Mouse (Mus musculus) MEL (cell line): ENCODE measurements around the gene Celsr1. TPM values are rescaled to one million over a fixed set of nuclear protein-coding genes. Genes with fewer than 3 reads are reported as not detected.

Source experiments
- DNase-seq: peaks from one replicate; pipeline ENCODE4 v3.0.0; 2011; ENCODE audit warnings: low read depth, low spot score
- H3K27ac ChIP-seq: 2 replicates; pipeline ENCODE4 v1.5.1; 2012; ENCODE audit warnings: low read depth, mild to moderate bottlenecking, control low read depth, low read length, moderate library complexity; ENCODE audit not compliant: control insufficient read depth
- H3K27me3 ChIP-seq, 2 experiments: fragments of 150-350 bp in 1 of 2; sonication (generic) in 1 of 2; 2 replicates each; pipeline ENCODE4 v1.6.1; 2012; ENCODE audit warnings: low read length in 2 of 2, mild to moderate bottlenecking in 2 of 2, improper control_type of control experiment in 1 of 2, moderate library complexity in 1 of 2; ENCODE audit not compliant: insufficient read depth in 2 of 2, control insufficient read depth in 1 of 2
- H3K36me3 ChIP-seq, 2 experiments: 2 replicates each; pipeline ENCODE4 v1.6.1; 2012 to 2014; ENCODE audit warnings: low read length in 2 of 2, improper control_type of control experiment in 1 of 2, inconsistent platforms in 1 of 2, mild to moderate bottlenecking in 1 of 2; ENCODE audit not compliant: insufficient read depth in 2 of 2, control insufficient read depth in 1 of 2
- H3K4me1 ChIP-seq, 2 experiments: fragments of 150-350 bp in 1 of 2; sonication (generic) in 1 of 2; 2 replicates each; pipeline ENCODE4 v1.6.1; 2012; ENCODE audit warnings: low read length in 2 of 2, improper control_type of control experiment in 1 of 2, mild to moderate bottlenecking in 1 of 2; ENCODE audit not compliant: insufficient read depth in 2 of 2, control insufficient read depth in 1 of 2
- H3K4me3 ChIP-seq, 2 experiments: fragments of 150-350 bp in 1 of 2; sonication (generic) in 1 of 2; 2 replicates each; pipeline ENCODE4 v1.5.1; 2012; ENCODE audit warnings: low read depth in 2 of 2, low read length in 2 of 2, mild to moderate bottlenecking in 2 of 2, moderate library complexity in 2 of 2, control low read depth in 1 of 2, improper control_type of control experiment in 1 of 2; ENCODE audit not compliant: control insufficient read depth in 1 of 2, insufficient read depth in 1 of 2
- H3K79me2 ChIP-seq: 2 replicates; pipeline ENCODE4 v1.6.1; 2012; ENCODE audit warnings: mild to moderate bottlenecking, low read length, moderate library complexity; ENCODE audit not compliant: control insufficient read depth, poor library complexity, insufficient read depth
- H3K9ac ChIP-seq: 2 replicates; pipeline ENCODE4 v1.6.1; 2012; ENCODE audit warnings: low read depth, mild to moderate bottlenecking, control low read depth, low read length, moderate library complexity; ENCODE audit not compliant: control insufficient read depth, poor library complexity, severe bottlenecking
- H3K9me3 ChIP-seq: fragments of 150-350 bp; sonication (generic); replicated peaks from 2 replicates; pipeline ENCODE4 v1.6.1; 2012; ENCODE audit warnings: mild to moderate bottlenecking, low read length, improper control_type of control experiment, moderate library complexity; ENCODE audit not compliant: insufficient read depth
- BHLHE40 ChIP-seq: IDR thresholded peaks from 2 replicates; pipeline ENCODE4 v1.6.1; 2012; ENCODE audit warnings: low read depth, mild to moderate bottlenecking, inconsistent platforms, low read length, improper control_type of control experiment, borderline replicate concordance
- E2F4 ChIP-seq: IDR thresholded peaks from 2 replicates; pipeline ENCODE4 v1.6.1; 2011; ENCODE audit warnings: low read depth, low read length, improper control_type of control experiment, borderline replicate concordance
- ELF1 ChIP-seq: IDR thresholded peaks from 2 replicates; pipeline ENCODE4 v1.6.1; 2014; ENCODE audit warnings: low read depth, mild to moderate bottlenecking, inconsistent platforms, low read length, improper control_type of control experiment, moderate library complexity
- ETS1 ChIP-seq: IDR thresholded peaks from 2 replicates; pipeline ENCODE4 v1.6.1; 2012; ENCODE audit warnings: low read depth, mild to moderate bottlenecking, inconsistent platforms, low read length, improper control_type of control experiment, moderate library complexity
- GABPA ChIP-seq: IDR thresholded peaks from 2 replicates; pipeline ENCODE4 v1.6.1; 2012; ENCODE audit warnings: low read depth, mild to moderate bottlenecking, inconsistent platforms, low read length, improper control_type of control experiment, moderate library complexity
- HCFC1 ChIP-seq: IDR thresholded peaks from 2 replicates; pipeline ENCODE4 v1.6.1; 2012; ENCODE audit warnings: low read depth, mild to moderate bottlenecking, inconsistent platforms, low read length, improper control_type of control experiment, moderate library complexity
- MXI1 ChIP-seq: IDR thresholded peaks from 2 replicates; pipeline ENCODE4 v1.6.1; 2011; ENCODE audit warnings: mild to moderate bottlenecking, low read depth, low read length, improper control_type of control experiment
- MYB ChIP-seq: IDR thresholded peaks from 2 replicates; pipeline ENCODE4 v1.6.1; 2011; ENCODE audit warnings: mild to moderate bottlenecking, low read depth, low read length, improper control_type of control experiment
- NELFE ChIP-seq: IDR thresholded peaks from 2 replicates; pipeline ENCODE4 v1.6.1; 2011; ENCODE audit warnings: low read depth, low read length, improper control_type of control experiment
- NRF1 ChIP-seq: IDR thresholded peaks from 2 replicates; pipeline ENCODE4 v1.6.1; 2014; ENCODE audit warnings: low read depth, mild to moderate bottlenecking, inconsistent platforms, low read length, improper control_type of control experiment, moderate library complexity; ENCODE audit not compliant: poor library complexity, insufficient read depth, severe bottlenecking
- POLR2A ChIP-seq, 2 experiments: IDR thresholded peaks; 2 replicates each; pipeline ENCODE4 v1.6.1; 2011 to 2012; ENCODE audit warnings: low read length in 2 of 2, mild to moderate bottlenecking in 2 of 2, control low read depth in 1 of 2, improper control_type of control experiment in 1 of 2, low read depth in 1 of 2, moderate library complexity in 1 of 2; ENCODE audit not compliant: control insufficient read depth in 1 of 2, insufficient read depth in 1 of 2, poor library complexity in 1 of 2
- POLR2AphosphoS5 ChIP-seq: IDR thresholded peaks from 2 replicates; pipeline ENCODE4 v1.6.1; 2012; ENCODE audit warnings: low read depth, borderline replicate concordance, mild to moderate bottlenecking, inconsistent platforms, low read length, moderate library complexity, mixed read lengths
- RAD21 ChIP-seq: IDR thresholded peaks from 2 replicates; pipeline ENCODE4 v1.6.1; 2011; ENCODE audit warnings: mild to moderate bottlenecking, low read depth, low read length, improper control_type of control experiment
- SIN3A ChIP-seq: IDR thresholded peaks from 2 replicates; pipeline ENCODE4 v1.6.1; 2012; ENCODE audit warnings: low read length, improper control_type of control experiment, inconsistent platforms
- SMC3 ChIP-seq: IDR thresholded peaks from 2 replicates; pipeline ENCODE4 v1.6.1; 2011; ENCODE audit warnings: low read depth, low read length, improper control_type of control experiment
- TAL1 ChIP-seq: IDR thresholded peaks from 2 replicates; pipeline ENCODE4 v1.6.1; 2012; ENCODE audit warnings: mild to moderate bottlenecking, inconsistent platforms, low read length, moderate library complexity, mixed read lengths
- TCF12 ChIP-seq: IDR thresholded peaks from 2 replicates; pipeline ENCODE4 v1.6.1; 2014; ENCODE audit warnings: low read depth, mild to moderate bottlenecking, inconsistent platforms, low read length, improper control_type of control experiment, moderate library complexity
- UBTF ChIP-seq: IDR thresholded peaks from 2 replicates; pipeline ENCODE4 v1.6.1; 2012; ENCODE audit warnings: low read depth, mild to moderate bottlenecking, inconsistent platforms, low read length, improper control_type of control experiment, moderate library complexity, borderline replicate concordance; ENCODE audit not compliant: insufficient read depth
- USF1 ChIP-seq: IDR thresholded peaks from 2 replicates; pipeline ENCODE4 v1.6.1; 2014; ENCODE audit warnings: low read depth, mild to moderate bottlenecking, inconsistent platforms, low read length, improper control_type of control experiment, moderate library complexity
- USF2 ChIP-seq, 2 experiments: IDR thresholded peaks; 2 replicates each; pipeline ENCODE4 v1.6.1; 2011 to 2012; ENCODE audit warnings: improper control_type of control experiment in 2 of 2, low read length in 2 of 2, borderline replicate concordance in 1 of 2, inconsistent platforms in 1 of 2, low read depth in 1 of 2, mild to moderate bottlenecking in 1 of 2; ENCODE audit not compliant: insufficient read depth in 1 of 2
- ZC3H11A ChIP-seq: IDR thresholded peaks from 2 replicates; pipeline ENCODE4 v1.6.1; 2012; ENCODE audit warnings: low read depth, mild to moderate bottlenecking, inconsistent platforms, low read length, improper control_type of control experiment
- polyA plus RNA-seq, 2 experiments: library from polyadenylated mRNA; stranded (reverse) in 1 of 2; unstranded in 1 of 2; fragments of >175 nt in 1 of 2; fragments of >200 nt in 1 of 2; gene quantifications; 2 replicates each; pipeline versions ENCODE4 v1.2.1 to v1.2.4; 2012; ENCODE audit warnings: low replicate concordance in 2 of 2, low read depth in 1 of 2; ENCODE audit not compliant: insufficient read length in 2 of 2, insufficient read depth in 1 of 2, missing spikeins in 1 of 2
- total RNA-seq: library from RNA; depleted of rRNA; stranded (reverse); fragments of 300-350 nt; gene quantifications from 2 replicates; pipeline ENCODE4 v1.2.3, GENCODE M21; 2012

Gene Celsr1
- total and polyA plus RNA-seq, 3 experiments = 0.12 to 0.42 TPM; not detected in 1

- H3K79me2 ChIP-seq = no peaks in the 10 kb centered on the region
- H3K9ac ChIP-seq = no peak overlapping the region
- no peaks in the 10 kb centered on the region for H3K36me3 ChIP-seq
- no peak for DNase-seq
- H3K27me3 ChIP-seq = peaks cover 2% of the 10 kb centered on the region in 2 experiments; a peak in 2 of 4 replicates
- H3K4me3 ChIP-seq = no peak overlapping the region
- TF ChIP-seq BHLHE40 (no peak), TCF12 (no peak), SMC3 (no peak), HCFC1 (no peak), RAD21 (no peak), NRF1 (no peak), MYB (no peak), TAL1 (no peak), ETS1 (no peak), ELF1 (no peak), USF1 (no peak)
- H3K27ac ChIP-seq = no peak overlapping the region
- no peaks in the 10 kb centered on the region for H3K9me3 ChIP-seq
- peaks cover 0 to 2% of the 10 kb centered on the region in 2 experiments; a peak in 2 of 4 replicates for H3K4me1 ChIP-seq
Observed at GRCm38 (mm10) chr15:85990696-85991443, 42.7 kb downstream of the Celsr1 start.

GRCm38 (mm10) chr15:85987896-85988295 is 45.7 kb downstream of the Celsr1 start:
- H3K79me2 ChIP-seq = no peaks in the 10 kb centered on the region
- H3K9me3 ChIP-seq = no peaks in the 10 kb centered on the region
- TF ChIP-seq GABPA (no peak), POLR2AphosphoS5 (no peak), MXI1 (no peak), POLR2A (IDR thresholded peaks at IDR 0.05; ENCODE audit: control insufficient read depth in 1 of 2, insufficient read depth in 1 of 2, low read depth in 1 of 2, low read length in 2 of 2, poor library complexity in 1 of 2) (no peak), E2F4 (no peak), NELFE (no peak), USF2 (IDR thresholded peaks at IDR 0.05; ENCODE audit: borderline replicate concordance in 1 of 2, insufficient read depth in 1 of 2, low read depth in 1 of 2, low read length in 2 of 2) (no peak), ZC3H11A (no peak), SIN3A (no peak), UBTF (no peak), NRF1 (no peak)
- no peak overlapping the region for H3K4me3 ChIP-seq
- H3K4me1 ChIP-seq = no peaks in the 10 kb centered on the region; a peak in 1 of 4 replicates
- H3K36me3 ChIP-seq = no peaks in the 10 kb centered on the region
- H3K27ac ChIP-seq = no peak overlapping the region
- peaks cover 1 to 2% of the 10 kb centered on the region in 2 experiments; a peak in 2 of 4 replicates for H3K27me3 ChIP-seq
- no peak overlapping the region for H3K9ac ChIP-seq
- DNase-seq = no peak
